Mouse (Mus musculus) frontal cortex, postnatal 10 days (tissue): ENCODE results near the gene Lrrc28.

Source experiments
- DNase-seq, 2 experiments: peaks; one replicate each; pipeline ENCODE4 v3.0.0; 2022; ENCODE audit warnings: low spot score in 2 of 2, mixed read lengths in 1 of 2

Lrrc28 gene

DNA sequence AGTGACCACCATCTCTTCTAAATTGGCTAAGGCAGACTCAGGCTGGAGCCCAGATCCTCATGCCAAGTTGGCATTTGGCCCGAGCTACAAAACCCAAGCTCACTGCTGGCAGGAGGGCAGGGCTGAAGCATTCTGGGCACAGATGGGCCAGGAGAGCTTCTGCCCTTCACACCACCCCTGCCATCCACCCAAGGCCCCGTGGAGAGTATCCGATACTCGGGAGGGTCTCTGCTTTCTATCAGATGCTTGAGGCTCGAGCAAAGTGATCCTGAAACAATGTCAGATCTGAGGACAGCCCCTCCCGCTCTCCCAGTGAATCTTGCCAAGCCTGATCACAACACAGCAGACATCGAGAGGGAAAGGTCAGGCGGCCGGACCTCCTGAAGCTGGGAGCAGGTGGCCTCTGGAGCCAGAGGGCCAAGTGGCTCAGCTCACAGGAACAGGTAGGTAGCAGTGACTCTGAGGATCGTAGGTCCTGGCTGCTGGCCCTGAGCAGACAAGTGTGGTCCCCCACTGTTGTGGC is 157.1 kb downstream of the Lrrc28 start:
- peak; percentile 40 to 58 for DNase-seq

DNA sequence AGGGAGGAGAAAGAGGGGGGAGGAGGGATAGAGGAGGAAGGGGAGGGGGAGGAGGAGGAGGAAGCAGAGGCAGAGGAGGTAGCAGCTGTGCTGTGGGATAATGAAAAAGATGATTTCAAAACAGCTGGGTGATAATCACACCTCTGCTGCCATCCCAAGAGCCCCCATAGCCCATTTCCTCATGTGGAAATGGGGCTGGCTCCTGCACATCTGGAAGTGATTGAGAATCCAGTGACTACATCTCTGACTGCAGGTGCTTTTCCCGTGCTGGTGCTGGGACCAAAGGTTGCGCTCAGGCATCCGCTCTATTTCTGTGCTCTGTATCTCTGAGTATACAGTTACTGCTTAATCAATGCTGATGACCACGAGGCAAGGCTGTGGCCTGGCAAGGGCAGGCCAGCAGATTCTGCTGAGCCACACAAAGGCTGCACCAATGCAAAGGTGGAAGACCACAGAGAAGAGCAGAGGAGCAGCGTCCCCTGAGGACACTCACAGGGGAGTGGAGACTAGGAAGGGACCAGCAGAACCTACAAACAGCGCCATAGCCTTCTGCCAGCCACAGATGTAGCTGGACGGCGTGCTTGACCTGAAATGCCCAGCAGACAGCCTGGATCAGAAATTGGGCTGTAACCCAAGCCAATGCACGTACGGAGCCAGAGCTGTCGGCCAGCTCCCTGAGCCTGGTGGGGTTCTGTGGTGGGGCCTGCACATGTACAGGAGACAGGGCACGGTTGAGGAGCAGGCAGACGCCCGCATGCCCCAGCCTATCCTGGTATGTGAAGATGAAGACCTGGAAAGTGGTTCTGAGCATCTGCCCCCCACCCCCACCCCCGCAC is 157.9 kb downstream of the Lrrc28 start:
- DNase-seq: no peak

- no peak for DNase-seq
Observed at GRCm38 (mm10) chr7:67486417-67486816, 158.7 kb downstream of the Lrrc28 start.

DNA sequence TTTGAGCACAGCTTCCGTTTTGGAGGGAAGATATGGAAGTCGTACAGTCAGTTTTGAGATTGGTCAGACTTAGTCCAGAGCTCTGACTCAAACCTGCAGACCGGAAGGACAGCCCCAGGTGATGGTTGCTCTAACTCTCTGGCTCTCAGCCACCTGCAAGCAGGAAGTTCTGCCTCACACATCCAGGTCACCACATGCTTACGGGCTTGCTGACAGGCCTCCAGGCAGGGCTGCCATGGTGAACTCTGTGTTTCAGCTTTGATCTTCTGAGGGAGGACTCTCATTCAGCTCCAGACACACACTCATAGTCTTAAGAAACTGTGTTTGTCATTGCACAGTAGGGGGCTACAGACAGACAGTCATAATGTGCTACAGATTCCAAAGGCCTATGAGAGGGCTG is 161.4 kb downstream of the Lrrc28 start:
- DNase-seq: no peak

GRCm38 (mm10) chr7:67479576-67480413 is 165.3 kb downstream of the Lrrc28 start:
- DNase-seq: no peak

DNA sequence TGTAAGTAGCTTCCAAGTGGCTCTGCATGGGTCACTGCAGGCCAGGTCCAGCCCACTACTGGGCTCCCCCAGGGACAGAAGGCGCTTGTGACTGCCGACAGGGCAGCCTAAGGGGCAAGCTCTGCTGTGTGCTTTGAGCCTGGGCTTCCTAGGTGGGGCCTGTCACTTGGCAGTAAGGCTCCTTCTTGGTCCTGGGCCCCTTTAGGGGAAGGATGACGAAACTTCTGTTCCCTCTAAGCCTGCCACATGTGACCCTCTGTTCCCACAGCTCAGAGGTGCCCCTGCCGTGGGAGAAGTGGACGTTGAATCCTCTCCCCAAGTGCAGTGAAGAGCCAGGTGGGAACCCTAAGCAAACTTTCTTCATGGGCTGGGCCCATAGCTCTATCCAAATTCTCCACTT is 165.9 kb downstream of the Lrrc28 start:
- no peak for DNase-seq

DNA sequence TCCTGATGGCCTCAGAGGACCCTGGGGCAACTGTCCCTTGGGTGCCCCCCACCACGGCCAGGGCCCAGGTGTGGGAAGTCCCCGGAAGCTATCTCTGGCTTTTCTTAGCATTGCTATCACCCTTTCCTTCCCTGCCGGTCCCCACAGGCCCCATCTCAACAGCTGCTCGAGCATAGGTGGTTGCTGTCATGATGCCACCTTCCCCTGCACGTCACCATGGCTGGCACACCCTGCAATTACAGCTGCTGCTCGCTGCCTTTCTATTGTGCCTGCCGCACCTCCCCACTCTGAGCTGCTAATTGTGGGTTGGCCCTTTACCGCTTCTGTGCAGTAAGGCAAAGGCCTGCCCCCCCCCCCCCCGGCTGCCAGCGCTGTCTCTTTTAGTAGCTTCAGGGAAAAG is 167.1 kb downstream of the Lrrc28 start:
- DNase-seq: peak; percentile 47 to 48

DNA sequence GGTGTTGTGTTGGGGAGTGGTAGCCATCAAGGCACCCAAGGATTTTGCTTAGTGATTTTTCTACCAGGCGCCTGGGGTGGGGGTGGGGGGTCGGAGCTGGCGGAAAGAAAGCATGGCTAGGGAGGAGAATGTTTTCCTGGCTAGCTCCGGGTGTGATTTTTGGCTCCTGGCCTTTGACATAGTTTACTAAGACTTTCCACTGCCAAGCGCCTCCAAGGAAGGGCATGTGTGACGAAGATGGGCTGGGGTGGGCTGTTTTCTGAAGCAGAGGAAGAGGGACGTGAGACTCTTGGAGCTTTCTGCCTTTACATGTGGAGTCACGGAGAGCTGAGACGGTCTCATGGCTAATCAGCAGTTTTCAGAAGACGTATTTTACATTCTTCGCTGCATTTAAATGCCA is 173.8 kb downstream of the Lrrc28 start:
- no peak for DNase-seq

DNA sequence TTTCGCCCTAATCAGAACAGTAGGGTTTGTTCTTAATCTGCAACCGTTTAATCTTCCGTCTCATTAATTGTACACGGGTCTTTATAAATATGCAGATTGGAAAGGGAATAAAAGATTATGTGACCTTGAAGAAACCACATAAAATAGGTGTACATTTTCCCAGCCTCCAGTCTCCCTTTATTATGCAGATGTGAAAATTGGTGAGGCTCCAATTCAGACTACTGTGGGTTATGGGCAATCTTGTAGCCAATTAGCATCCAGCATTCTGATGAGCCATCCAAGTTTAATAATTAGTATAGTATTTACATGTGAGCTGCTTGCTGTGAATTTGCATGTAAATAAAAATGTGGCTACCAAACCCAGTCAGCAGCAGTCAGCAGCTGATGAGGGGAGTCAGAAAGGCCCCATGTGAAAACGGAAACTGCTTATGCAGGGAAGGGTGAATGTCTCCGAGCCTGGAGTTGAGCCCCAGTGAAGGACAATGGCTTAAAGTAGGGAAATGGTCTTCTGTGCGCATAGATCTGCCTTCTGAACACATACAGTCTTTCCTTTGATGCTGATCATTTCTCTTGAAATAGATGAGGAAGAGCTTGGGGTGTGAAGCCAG is 176.2 kb downstream of the Lrrc28 start:
- no peak for DNase-seq

DNA sequence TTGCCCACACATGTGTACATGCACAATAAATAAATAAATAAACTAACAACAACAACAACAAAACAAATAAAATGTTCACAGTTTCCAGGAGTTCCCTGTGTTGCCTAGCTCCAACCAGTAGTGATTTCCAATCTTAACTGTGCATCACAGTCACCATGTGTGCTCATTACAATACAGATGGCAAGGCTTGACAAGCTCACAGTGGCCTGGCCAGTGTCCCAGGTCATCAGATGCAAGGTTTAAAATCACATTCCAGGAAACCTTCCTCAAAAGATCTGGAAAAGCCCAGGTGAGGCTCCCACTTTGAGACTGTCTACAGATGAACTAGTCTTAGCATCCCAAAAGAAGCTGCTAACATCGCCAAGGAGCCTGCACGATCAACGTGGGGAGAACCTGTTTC is 176.9 kb downstream of the Lrrc28 start:
- DNase-seq: no peak

GRCm38 (mm10) chr7:67466322-67466721 is 178.7 kb downstream of the Lrrc28 start:
- no peak for DNase-seq

GRCm38 (mm10) chr7:67464633-67465032 is 180.4 kb downstream of the Lrrc28 start:
- DNase-seq: no peak

- DNase-seq: no peak
Observed at GRCm38 (mm10) chr7:67463565-67463964, 181.5 kb downstream of the Lrrc28 start.
